Mouse (Mus musculus): ENCODE results near the gene Ttc27. TPM values are rescaled to one million over a fixed set of nuclear protein-coding genes. Genes with fewer than 3 reads are reported as not detected.

Ttc27 gene
- total and polyA plus RNA-seq, 2 experiments from 2014 or later = 18.2 to 19.1 TPM

- Histone ChIP-seq H3K9ac (no peak overlapping the region), H3K4me1 (ENCODE audit: insufficient read depth) (no peaks in the 10 kb centered on the region), H3K4me3 (ENCODE audit: low read depth, low read length) (no peak overlapping the region), H3K36me3 (ENCODE audit: insufficient read depth) (no peaks in the 10 kb centered on the region), H3K27me3 (ENCODE audit: insufficient read depth, low read length) (no peaks in the 10 kb centered on the region), H3K27ac (ENCODE audit: low read depth, low read length) (no peak overlapping the region), H3K4me2 (ENCODE audit: low read depth) (no peak overlapping the region), H3K9me3 (ENCODE audit: low read length) (no peaks in the 10 kb centered on the region)
- no peak for DNase-seq
- no peak for TF ChIP-seq CTCF (IDR thresholded peaks at IDR 0.05; ENCODE audit: low read depth)
- peak; percentile 42; the same call in 1 of the 2 replicates for ATAC-seq
- 35% methylated on average over 16 of the region's 16 CpGs for whole genome bisulfite sequencing
Measured at GRCm38 (mm10) chr17:74903411-74904331, 186.1 kb downstream of the Ttc27 start.

- H3K9me3 ChIP-seq (ENCODE audit: low read length) = no peaks in the 10 kb centered on the region
- 85% methylated on average over 1 of the region's 1 CpGs for WGBS
- no peak overlapping the region for H3K4me2 ChIP-seq (ENCODE audit: low read depth)
- no peak for TF ChIP-seq CTCF (IDR thresholded peaks at IDR 0.05; ENCODE audit: low read depth)
- DNase-seq = no peak
- no peaks in the 10 kb centered on the region for H3K36me3 ChIP-seq (ENCODE audit: insufficient read depth)
- H3K9ac ChIP-seq = no peak overlapping the region
- no peaks in the 10 kb centered on the region for H3K27me3 ChIP-seq (ENCODE audit: insufficient read depth, low read length)
- no peak overlapping the region for H3K4me3 ChIP-seq (ENCODE audit: low read depth, low read length)
- H3K27ac ChIP-seq (ENCODE audit: low read depth, low read length) = no peak overlapping the region
- no peaks in the 10 kb centered on the region for H3K4me1 ChIP-seq (ENCODE audit: insufficient read depth)
- no peak for ATAC-seq
Measured at GRCm38 (mm10) chr17:74904332-74904687, 186.8 kb downstream of the Ttc27 start.

DNA sequence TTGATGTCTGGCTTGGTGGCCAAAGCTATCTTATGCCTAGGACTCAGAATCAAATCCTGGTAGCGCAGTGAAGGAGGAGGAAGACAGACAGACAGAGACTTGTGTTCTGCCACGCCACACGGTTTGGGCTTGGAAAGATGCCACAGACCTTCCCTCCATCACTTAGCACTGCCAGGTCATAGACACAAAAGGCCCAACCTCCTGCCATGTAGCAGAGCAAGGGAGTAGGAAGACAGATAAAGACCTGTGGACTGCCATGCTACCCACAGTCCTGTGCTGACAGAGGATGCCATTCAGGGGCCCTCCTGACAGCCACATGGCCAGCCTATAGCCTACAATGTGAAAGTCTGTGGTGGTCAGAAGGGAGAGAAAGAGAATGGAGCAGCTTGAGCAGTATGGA lies 187.4 kb downstream of the Ttc27 start:
- WGBS = 93% methylated on average over 3 of the region's 3 CpGs
- Histone ChIP-seq H3K4me3 (ENCODE audit: low read depth, low read length) (no peak overlapping the region), H3K27me3 (ENCODE audit: insufficient read depth, low read length) (no peaks in the 10 kb centered on the region), H3K36me3 (ENCODE audit: insufficient read depth) (no peaks in the 10 kb centered on the region), H3K4me1 (ENCODE audit: insufficient read depth) (no peaks in the 10 kb centered on the region), H3K4me2 (ENCODE audit: low read depth) (no peak overlapping the region), H3K9ac (no peak overlapping the region), H3K27ac (ENCODE audit: low read depth, low read length) (no peak overlapping the region), H3K9me3 (ENCODE audit: low read length) (no peaks in the 10 kb centered on the region)
- DNase-seq = no peak
- ATAC-seq = no peak
- TF ChIP-seq CTCF (IDR thresholded peaks at IDR 0.05; ENCODE audit: low read depth) = no peak

GRCm38 (mm10) chr17:74912995-74913394 lies 195.5 kb downstream of the Ttc27 start:
- no peak overlapping the region for H3K9ac ChIP-seq
- no peak for DNase-seq
- H3K4me3 ChIP-seq (ENCODE audit: low read depth, low read length) = no peak overlapping the region
- WGBS = 91% methylated on average over 2 of the region's 2 CpGs
- H3K27ac ChIP-seq (ENCODE audit: low read depth, low read length) = no peak overlapping the region
- H3K4me2 ChIP-seq (ENCODE audit: low read depth) = no peak overlapping the region
- peaks cover 4% of the 10 kb centered on the region; the same call in 1 of the 2 replicates for H3K9me3 ChIP-seq (ENCODE audit: low read length)
- no peak for TF ChIP-seq CTCF (IDR thresholded peaks at IDR 0.05; ENCODE audit: low read depth)
- no peaks in the 10 kb centered on the region for H3K4me1 ChIP-seq (ENCODE audit: insufficient read depth)
- H3K27me3 ChIP-seq (ENCODE audit: insufficient read depth, low read length) = no peaks in the 10 kb centered on the region
- no peaks in the 10 kb centered on the region for H3K36me3 ChIP-seq (ENCODE audit: insufficient read depth)
- ATAC-seq = no peak

Other genes starting within 250 kb of the Ttc27 start
- 46.0 and 52.3 TPM in 2 replicates for gene Yipf4, start 228.2 kb upstream of the Ttc27 start, total RNA-seq (2014; rRNA removed)
- gene Yipf4, start 228.2 kb upstream of the Ttc27 start, polyA plus RNA-seq (2015; fragmentation: Nextera tagmentation; extraction: Ambion mirVana) = 50.7 and 51.7 TPM in 2 replicates
- gene Birc6, start 189.4 kb upstream of the Ttc27 start, total RNA-seq (2014; rRNA removed) = 103 and 121 TPM in 2 replicates
- 60.8 and 86.0 TPM in 2 replicates for gene Birc6, start 189.4 kb upstream of the Ttc27 start, polyA plus RNA-seq (2015; fragmentation: Nextera tagmentation; extraction: Ambion mirVana)